Mouse (Mus musculus): Measurements from ENCODE around the gene Id2. TPM values are rescaled to one million over a fixed set of nuclear protein-coding genes. Genes with fewer than 3 reads are reported as not detected.

Id2 gene
- polyA plus RNA-seq, 1 experiment from 2014 or later, result 144 TPM

DNA sequence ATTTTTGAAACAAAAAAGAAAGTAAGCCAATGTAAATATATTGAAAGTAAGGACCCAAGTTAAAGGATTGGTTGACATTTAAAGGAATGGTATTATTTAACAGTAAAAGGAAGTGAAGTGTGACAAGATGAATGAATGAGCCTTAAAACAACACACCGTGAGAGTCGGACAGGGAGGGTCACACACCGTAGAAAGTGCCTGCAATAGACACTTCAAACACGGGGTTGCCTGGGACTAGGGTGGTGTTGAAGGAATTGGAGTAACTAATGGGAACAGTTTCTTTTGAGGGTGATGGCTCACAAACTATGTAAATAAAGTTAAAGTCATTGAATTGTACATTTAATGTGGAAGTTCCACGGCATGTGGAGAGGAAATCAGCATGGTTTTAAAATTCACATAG, 47.7 kb downstream of the Id2 start:
- in situ Hi-C loops (cut with MboI; ENCODE audit: low pct_unique_long_range_greater_than_20kb), result no loop called here
- H3K27me3 ChIP-seq, result no peaks in the 10 kb centered on the region
- DNase-seq (ENCODE audit: low read depth, low spot score) (no peak), ATAC-seq (no peak)
- ChIA-PET POLR2A (no interaction called here), CTCF (no interaction called here)
- TF ChIP-seq CTCF (IDR thresholded peaks at IDR 0.05), result no peak

DNA sequence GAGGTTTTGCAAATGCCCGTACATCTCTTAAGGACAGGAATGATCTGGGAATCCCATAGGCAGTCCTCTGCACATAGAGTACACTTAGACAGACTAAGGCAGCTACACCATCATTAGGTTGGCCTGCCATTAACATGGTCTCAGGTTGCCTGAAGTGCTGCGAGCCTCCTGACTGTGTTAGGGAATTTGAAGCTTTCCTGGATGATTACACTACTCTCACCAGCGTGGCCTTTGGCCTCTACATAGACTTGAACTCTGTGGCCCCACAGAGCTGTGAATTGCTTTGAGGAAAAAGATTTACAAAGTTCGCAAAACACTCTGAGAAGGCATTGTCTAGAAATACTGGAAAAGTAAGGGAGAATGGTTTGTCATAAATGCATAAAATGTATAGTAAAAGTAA, 52.4 kb downstream of the Id2 start:
- H3K27me3 ChIP-seq, result no peaks in the 10 kb centered on the region
- no peak for TF ChIP-seq CTCF (IDR thresholded peaks at IDR 0.05)
- in situ Hi-C loops (cut with MboI; ENCODE audit: low pct_unique_long_range_greater_than_20kb), result no loop called here
- POLR2A ChIA-PET, result interaction anchor here (0.8 kb wide), 1 partner anchor 1050 kb away, joined by 3 read pairs; no protein-coding TSS in a partner anchor
- CTCF ChIA-PET, result interaction anchor here (0.8 to 1.1 kb wide), 2 partner anchors 15 to 23 kb away, joined by 3 read pairs; no protein-coding TSS in a partner anchor
- DNase-seq (ENCODE audit: low read depth, low spot score) (no peak), ATAC-seq (no peak)

DNA sequence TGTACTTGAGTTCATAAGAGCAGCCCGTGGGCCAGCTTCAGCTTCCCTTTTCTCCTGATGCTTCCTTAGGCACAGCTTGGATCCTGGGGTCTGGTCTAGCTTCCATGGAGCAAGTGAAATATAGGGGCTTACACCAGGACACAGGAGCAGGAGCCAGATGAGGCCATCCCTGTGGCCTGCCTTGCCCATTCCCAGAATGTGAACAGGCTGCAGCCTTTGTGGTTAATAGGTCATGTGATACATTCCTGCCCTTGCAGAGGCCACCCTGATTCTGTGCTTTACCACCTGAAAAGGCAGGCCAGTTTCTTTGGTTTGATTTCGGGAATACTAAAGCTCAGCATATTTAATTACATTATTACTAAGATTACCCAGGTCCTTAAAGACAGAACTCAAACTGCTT, 52.9 kb downstream of the Id2 start:
- no peak for ATAC-seq
- H3K27me3 ChIP-seq, result no peaks in the 10 kb centered on the region
- POLR2A ChIA-PET, result interaction anchor here (0.8 to 1.0 kb wide), 2 partner anchors 16 to 1051 kb away, joined by 3 read pairs; no protein-coding TSS in a partner anchor
- CTCF ChIA-PET, result interaction anchor here (1.1 kb wide), 1 partner anchor 16 kb away, joined by 3 read pairs; no protein-coding TSS in a partner anchor
- no peak for TF ChIP-seq CTCF (IDR thresholded peaks at IDR 0.05)
- DNase-seq (ENCODE audit: low read depth, low spot score), result no peak
- in situ Hi-C loops (cut with MboI; ENCODE audit: low pct_unique_long_range_greater_than_20kb), result no loop called here

Other genes starting within 250 kb of the Id2 start
- 77.1 TPM for gene Kidins220, start 122.2 kb downstream of the Id2 start, polyA plus RNA-seq (2021)

All from Patski (cell line).